Mouse (Mus musculus) ES-E14 (cell line): Measurements from ENCODE around the gene Fbxl17. TPM values are rescaled to one million over a fixed set of nuclear protein-coding genes. Genes with fewer than 3 reads are reported as not detected.

Experiments
- DNase-seq: peaks from one replicate; pipeline ENCODE4 v3.0.0-alpha.2; 2013; ENCODE audit warnings: low read depth, low spot score
- H3K27ac ChIP-seq: 2 replicates; pipeline ENCODE4 v1.5.1; 2012; ENCODE audit warnings: low read depth, mild to moderate bottlenecking, low read length, moderate library complexity, mixed read lengths; ENCODE audit not compliant: poor library complexity, insufficient read depth, severe bottlenecking
- H3K36me3 ChIP-seq: 2 replicates; pipeline ENCODE4 v1.6.1; 2012; ENCODE audit warnings: mild to moderate bottlenecking, low read length, moderate library complexity, mixed read lengths; ENCODE audit not compliant: control insufficient read depth, poor library complexity, insufficient read depth, severe bottlenecking
- H3K4me1 ChIP-seq, 2 experiments: fragments of 150-350 bp in 1 of 2; sonication (generic) in 1 of 2; 2 replicates each; pipeline ENCODE4 v1.6.1; 2012; ENCODE audit warnings: low read length in 2 of 2, mild to moderate bottlenecking in 1 of 2, mixed read lengths in 1 of 2; ENCODE audit not compliant: control insufficient read depth in 2 of 2, insufficient read depth in 2 of 2, poor library complexity in 1 of 2
- H3K4me3 ChIP-seq, 2 experiments: fragments of 150-350 bp in 1 of 2; sonication (generic) in 1 of 2; 2 replicates each; pipeline ENCODE4 v1.5.1; 2012; ENCODE audit warnings: low read length in 2 of 2, low read depth in 1 of 2, mild to moderate bottlenecking in 1 of 2, mixed read lengths in 1 of 2; ENCODE audit not compliant: insufficient read depth in 1 of 2, poor library complexity in 1 of 2, severe bottlenecking in 1 of 2
- H3K9ac ChIP-seq: 2 replicates; pipeline ENCODE4 v1.6.1; 2012; ENCODE audit warnings: low read depth, mild to moderate bottlenecking, low read length, mixed read lengths; ENCODE audit not compliant: poor library complexity, insufficient read depth, severe bottlenecking
- H3K9me3 ChIP-seq: fragments of 150-350 bp; sonication (generic); 2 replicates; pipeline ENCODE4 v1.6.1; 2012; ENCODE audit warnings: low read depth, mild to moderate bottlenecking, low read length; ENCODE audit not compliant: control insufficient read depth, insufficient read depth
- CHD2 ChIP-seq: IDR thresholded peaks from 2 replicates; pipeline ENCODE4 v1.6.1; 2014; ENCODE audit warnings: mild to moderate bottlenecking, low read depth, low read length, inconsistent platforms
- HCFC1 ChIP-seq: IDR thresholded peaks from 2 replicates; pipeline ENCODE4 v1.6.1; 2012; ENCODE audit warnings: low read length, inconsistent platforms, borderline replicate concordance; ENCODE audit not compliant: insufficient read depth
- MAFK ChIP-seq: IDR thresholded peaks from 2 replicates; pipeline ENCODE4 v1.6.1; 2014; ENCODE audit warnings: mild to moderate bottlenecking, low read depth, low read length, inconsistent platforms; ENCODE audit not compliant: insufficient read depth
- ZC3H11A ChIP-seq: IDR thresholded peaks from 2 replicates; pipeline ENCODE4 v1.6.1; 2012; ENCODE audit warnings: low read depth, mild to moderate bottlenecking, inconsistent platforms, low read length, borderline replicate concordance
- ZNF384 ChIP-seq: IDR thresholded peaks from 2 replicates; pipeline ENCODE4 v1.6.1; 2012; ENCODE audit warnings: low read depth, low read length, inconsistent platforms
- in situ Hi-C, 2 experiments: fragments of 600-800 bp; cut with MboI; formaldehyde crosslinking; loops; one replicate each; pipeline ENCODE4 v1.15.1; 2025; ENCODE audit warnings: low sequenced_read_pairs in 2 of 2, inconsistent platforms in 1 of 2; ENCODE audit not compliant: unreplicated experiment in 2 of 2
- total RNA-seq: library from RNA; depleted of rRNA; stranded (reverse); fragments of 300-350 nt; gene quantifications from 2 replicates; pipeline ENCODE4 v1.2.3, GENCODE M21; 2012

The Fbxl17 gene
- total RNA-seq, 1 experiment: 5.6 TPM

- Histone ChIP-seq H3K4me1 (no peaks in the 10 kb centered on the region), H3K36me3 (no peaks in the 10 kb centered on the region), H3K4me3 (no peak overlapping the region), H3K27ac (no peak overlapping the region), H3K9me3 (no peaks in the 10 kb centered on the region), H3K9ac (no peak overlapping the region)
- TF ChIP-seq MAFK (no peak), ZC3H11A (no peak), CHD2 (no peak), HCFC1 (no peak), ZNF384 (no peak)
- in situ Hi-C loops: no loop called here
- no peak for DNase-seq
Measured at GRCm38 (mm10) chr17:63071134-63071923, 428.5 kb downstream of the Fbxl17 start.

- Histone ChIP-seq H3K4me3 (no peak overlapping the region), H3K9ac (no peak overlapping the region), H3K36me3 (no peaks in the 10 kb centered on the region), H3K27ac (no peak overlapping the region), H3K9me3 (no peaks in the 10 kb centered on the region), H3K4me1 (no peaks in the 10 kb centered on the region)
- TF ChIP-seq CHD2 (no peak), ZC3H11A (no peak), ZNF384 (no peak), HCFC1 (no peak), MAFK (no peak)
- in situ Hi-C loops: no loop called here
- no peak for DNase-seq
Measured at GRCm38 (mm10) chr17:63070161-63070761, 429.6 kb downstream of the Fbxl17 start.

DNA sequence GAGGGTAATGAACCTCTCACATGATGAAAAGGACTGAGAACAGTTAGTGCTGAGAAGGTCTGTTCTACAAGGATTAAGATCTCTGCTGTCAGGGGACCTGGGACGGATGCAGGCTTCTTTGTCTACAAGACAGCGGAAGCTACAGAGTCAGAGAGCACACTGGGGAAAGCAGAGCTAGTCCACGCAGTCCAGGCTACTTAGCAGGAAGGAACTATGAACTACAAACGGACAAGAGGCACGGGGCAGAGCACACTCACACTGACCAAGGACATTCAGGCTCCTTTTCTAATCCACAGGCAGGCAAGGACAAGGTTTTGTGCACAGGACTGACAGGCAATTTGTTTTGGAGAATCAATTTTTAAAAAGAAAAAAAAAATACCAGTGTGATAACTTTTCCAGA lies 437.0 kb downstream of the Fbxl17 start:
- no peak for TF ChIP-seq ZNF384
- Histone ChIP-seq H3K27ac (no peak overlapping the region), H3K4me3 (no peak overlapping the region), H3K4me1 (no peaks in the 10 kb centered on the region), H3K36me3 (no peaks in the 10 kb centered on the region), H3K9ac (no peak overlapping the region), H3K9me3 (no peaks in the 10 kb centered on the region)
- DNase-seq: no peak
- in situ Hi-C loops: no loop called here

- in situ Hi-C loops: no loop called here
- no peak overlapping the region for H3K4me3 ChIP-seq
- DNase-seq: no peak
Measured at GRCm38 (mm10) chr17:63061786-63062185, 438.0 kb downstream of the Fbxl17 start.

More at GRCm38 (mm10) chr17:63061786-63062185, 438.0 kb downstream of the Fbxl17 start:
- H3K9me3 ChIP-seq: no peaks in the 10 kb centered on the region
- TF ChIP-seq ZC3H11A (no peak), MAFK (no peak), ZNF384 (no peak), CHD2 (no peak), HCFC1 (no peak)
- no peak overlapping the region for H3K9ac ChIP-seq
- H3K4me1 ChIP-seq: no peaks in the 10 kb centered on the region
- no peaks in the 10 kb centered on the region for H3K36me3 ChIP-seq
- no peak overlapping the region for H3K27ac ChIP-seq
